Mouse (Mus musculus) heart, embryonic 13.5 days (tissue): ENCODE results near the gene 1110008P14Rik. TPM values are rescaled to one million over a fixed set of nuclear protein-coding genes. Genes with fewer than 3 reads are reported as not detected.

ENCODE experiments used
- ATAC-seq: fragments of 200-750 bp; cut with Nextera tagmentation; 2 replicates; pipeline ENCODE4 v1.8.0; 2017; ENCODE audit warnings: moderate TSS enrichment; ENCODE audit not compliant: insufficient number of reproducible peaks, low FRiP score, low TSS enrichment; ENCODE audit errors: extremely low read depth
- H3K27ac ChIP-seq: fragments of 300-500 bp; sonication (generic); replicated peaks from 2 replicates; pipeline ENCODE4 v1.5.1; 2015; ENCODE audit warnings: moderate library complexity, mild to moderate bottlenecking, inconsistent platforms
- H3K27me3 ChIP-seq: fragments of 300-500 bp; sonication (generic); replicated peaks from 2 replicates; pipeline ENCODE4 v1.6.1; 2015; ENCODE audit warnings: mild to moderate bottlenecking, inconsistent platforms
- H3K36me3 ChIP-seq: fragments of 300-500 bp; sonication (generic); 2 replicates; pipeline ENCODE4 v1.6.1; 2015; ENCODE audit warnings: mild to moderate bottlenecking, inconsistent platforms
- H3K4me1 ChIP-seq: fragments of 300-500 bp; sonication (generic); 2 replicates; pipeline ENCODE4 v1.6.1; 2015; ENCODE audit warnings: inconsistent platforms
- H3K4me2 ChIP-seq: fragments of 300-500 bp; sonication (generic); 2 replicates; pipeline ENCODE4 v1.6.1; 2015; ENCODE audit warnings: inconsistent platforms, mild to moderate bottlenecking, moderate library complexity
- H3K4me3 ChIP-seq: fragments of 300-500 bp; sonication (generic); 2 replicates; pipeline ENCODE4 v1.5.1; 2015; ENCODE audit warnings: moderate library complexity, mild to moderate bottlenecking, inconsistent platforms
- H3K9ac ChIP-seq: fragments of 300-500 bp; sonication (generic); 2 replicates; pipeline ENCODE4 v1.6.1; 2015; ENCODE audit warnings: inconsistent platforms, mild to moderate bottlenecking, moderate library complexity
- H3K9me3 ChIP-seq: fragments of 300-500 bp; sonication (generic); 2 replicates; pipeline ENCODE4 v1.6.1; 2016; ENCODE audit warnings: inconsistent platforms
- WGBS: fragments of 180-500 bp; shearing (Covaris S2); methylation state at CpG from one replicate; pipeline ENCODE4 v1.1.7; 2015; ENCODE audit warnings: mixed read lengths; 5-methylcytosine and 5-hydroxymethylcytosine counted together
- polyA plus RNA-seq: library from polyadenylated mRNA; unstranded; fragments of >200 nt; fragmentation: Nextera tagmentation; extraction: Ambion mirVana; gene quantifications from 2 replicates; pipeline ENCODE4 v1.2.1, GENCODE M21; 2015

1110008P14Rik gene
- polyA plus RNA-seq, 1 experiment from 2014 or later: 47.5 TPM

DNA sequence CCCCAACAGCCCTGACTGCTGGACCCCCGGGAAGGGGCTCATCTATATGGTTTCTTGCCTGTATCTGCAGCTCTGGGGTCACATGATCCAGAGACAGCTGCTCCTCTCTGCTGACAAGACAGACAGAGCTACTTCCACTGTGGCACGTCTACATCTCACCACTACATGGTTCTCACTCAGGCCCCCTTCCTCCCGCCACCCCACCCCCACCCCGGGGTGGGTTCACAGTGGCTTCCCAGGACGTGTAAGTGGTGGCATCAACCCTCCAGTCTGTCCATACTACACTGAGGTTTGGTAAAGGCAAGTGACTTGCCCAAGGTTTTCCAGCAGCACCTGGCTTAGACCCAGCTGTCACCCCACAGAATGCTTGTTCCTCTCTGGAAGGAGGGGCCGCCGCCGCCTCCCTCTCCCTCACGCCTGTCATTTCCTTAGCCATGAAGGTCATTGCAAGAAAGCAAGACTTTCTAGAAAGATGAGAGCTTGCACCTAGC, 30.2 kb downstream of the 1110008P14Rik start:
- Histone ChIP-seq H3K9ac (peak overlapping the region; percentile 86; the same call in 1 of the 2 replicates), H3K4me2 (peak overlapping the region; percentile 98), H3K4me1 (peaks cover 55% of the 10 kb centered on the region), H3K27ac (no peak overlapping the region), H3K9me3 (no peaks in the 10 kb centered on the region), H3K27me3 (peaks cover 61% of the 10 kb centered on the region), H3K36me3 (no peaks in the 10 kb centered on the region), H3K4me3 (peak overlapping the region; percentile 63)
- 45% methylated on average over 9 of the region's 9 CpGs for WGBS
- ATAC-seq: no peak

GRCm38 (mm10) chr2:32350471-32351051, 31.2 kb downstream of the 1110008P14Rik start:
- WGBS: 45% methylated on average over 13 of the region's 13 CpGs
- H3K9ac ChIP-seq: no peak overlapping the region
- H3K4me1 ChIP-seq: peaks cover 50% of the 10 kb centered on the region
- H3K4me2 ChIP-seq: no peak overlapping the region
- H3K27ac ChIP-seq: no peak overlapping the region
- peaks cover 61% of the 10 kb centered on the region for H3K27me3 ChIP-seq
- no peaks in the 10 kb centered on the region for H3K36me3 ChIP-seq
- H3K4me3 ChIP-seq: no peak overlapping the region
- ATAC-seq: no peak
- no peaks in the 10 kb centered on the region for H3K9me3 ChIP-seq

DNA sequence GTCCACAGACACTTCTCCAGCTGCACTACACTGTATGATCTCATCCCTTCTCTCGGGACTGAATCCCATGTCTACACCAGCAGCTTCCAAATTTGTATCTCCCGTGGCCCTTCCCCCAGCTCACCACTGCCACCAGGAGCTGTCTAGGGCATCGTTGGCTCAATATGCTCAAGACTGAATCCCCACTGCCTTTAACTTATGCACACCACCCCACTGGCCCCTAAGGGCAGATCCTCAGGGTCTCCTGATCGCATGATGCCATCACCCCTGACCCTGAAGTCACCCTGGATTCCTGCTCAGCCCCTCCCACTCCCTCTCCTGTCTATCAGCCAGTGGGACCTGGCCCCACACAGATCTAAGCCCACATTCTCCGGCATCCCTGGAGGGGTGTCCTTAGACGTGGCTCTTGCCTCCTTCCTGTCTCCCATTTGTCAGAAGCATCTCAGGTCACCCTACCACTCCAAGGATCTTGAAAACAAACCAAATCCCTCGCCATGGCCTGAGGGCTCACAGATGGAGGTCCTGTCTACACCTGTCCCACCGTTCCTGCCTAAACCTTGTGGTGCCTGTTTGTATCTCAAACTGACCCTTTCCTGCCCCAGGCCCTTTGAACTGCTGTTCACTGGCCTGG, 32.0 kb downstream of the 1110008P14Rik start:
- H3K36me3 ChIP-seq: no peaks in the 10 kb centered on the region
- ATAC-seq: no peak
- 52% methylated on average over 8 of the region's 8 CpGs for WGBS
- no peak overlapping the region for H3K4me2 ChIP-seq
- H3K27me3 ChIP-seq: peaks cover 61% of the 10 kb centered on the region
- peaks cover 47% of the 10 kb centered on the region for H3K4me1 ChIP-seq
- no peaks in the 10 kb centered on the region for H3K9me3 ChIP-seq
- no peak overlapping the region for H3K27ac ChIP-seq
- no peak overlapping the region for H3K4me3 ChIP-seq
- H3K9ac ChIP-seq: no peak overlapping the region

DNA sequence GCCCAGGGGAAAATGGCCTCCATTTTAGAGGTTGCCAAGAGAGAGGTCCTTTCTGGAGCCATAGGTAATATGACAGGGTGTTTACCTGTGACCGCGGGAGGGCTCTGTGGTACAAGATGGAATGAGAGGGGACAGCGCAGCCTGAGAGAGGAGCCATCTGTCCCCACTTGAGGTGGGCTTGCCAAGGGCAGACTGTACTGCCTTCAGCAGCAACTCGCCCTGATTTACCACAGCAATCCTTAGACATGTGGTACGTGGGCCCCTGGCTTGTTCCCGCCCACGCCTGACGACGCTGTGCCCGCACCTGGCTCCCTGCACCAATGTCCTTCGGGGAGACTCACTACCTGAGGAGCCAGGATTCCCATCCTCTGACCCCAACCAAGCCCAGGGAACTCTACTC, 33.4 kb downstream of the 1110008P14Rik start:
- Histone ChIP-seq H3K4me1 (peaks cover 33% of the 10 kb centered on the region), H3K9ac (no peak overlapping the region), H3K4me2 (no peak overlapping the region), H3K27me3 (peaks cover 61% of the 10 kb centered on the region), H3K27ac (no peak overlapping the region), H3K9me3 (no peaks in the 10 kb centered on the region), H3K4me3 (no peak overlapping the region), H3K36me3 (no peaks in the 10 kb centered on the region)
- 76% methylated on average over 11 of the region's 11 CpGs for WGBS
- no peak for ATAC-seq

GRCm38 (mm10) chr2:32347019-32347418, 34.7 kb downstream of the 1110008P14Rik start:
- Histone ChIP-seq H3K4me2 (no peak overlapping the region), H3K27me3 (peaks cover 53% of the 10 kb centered on the region), H3K36me3 (no peaks in the 10 kb centered on the region), H3K9ac (0 out of 2 replicates have a peak overlapping the region, but pooled peaks have one; percentile 4), H3K4me1 (peaks cover 23% of the 10 kb centered on the region), H3K9me3 (no peaks in the 10 kb centered on the region), H3K4me3 (no peak overlapping the region), H3K27ac (no peak overlapping the region)
- no peak for ATAC-seq
- WGBS: 47% methylated on average over 6 of the region's 6 CpGs

GRCm38 (mm10) chr2:32344598-32345321, 37.0 kb downstream of the 1110008P14Rik start:
- Histone ChIP-seq H3K27me3 (peaks cover 37% of the 10 kb centered on the region), H3K9ac (no peak overlapping the region), H3K4me2 (no peak overlapping the region), H3K9me3 (no peaks in the 10 kb centered on the region), H3K36me3 (no peaks in the 10 kb centered on the region), H3K4me3 (no peak overlapping the region), H3K27ac (no peak overlapping the region), H3K4me1 (peaks cover 4% of the 10 kb centered on the region; the same call in 1 of the 2 replicates)
- no peak for ATAC-seq
- WGBS: 62% methylated on average over 14 of the region's 14 CpGs

- no peaks in the 10 kb centered on the region for H3K4me1 ChIP-seq
- H3K4me2 ChIP-seq: no peak overlapping the region
- no peak for ATAC-seq
- no peak overlapping the region for H3K27ac ChIP-seq
- H3K36me3 ChIP-seq: no peaks in the 10 kb centered on the region
- no peak overlapping the region for H3K4me3 ChIP-seq
- H3K9me3 ChIP-seq: no peaks in the 10 kb centered on the region
- WGBS: 60% methylated on average over 10 of the region's 10 CpGs
- H3K9ac ChIP-seq: no peak overlapping the region
- peaks cover 31% of the 10 kb centered on the region for H3K27me3 ChIP-seq
These were observed 37.7 kb downstream of the 1110008P14Rik start for GRCm38 (mm10) chr2:32344056-32344455.

GRCm38 (mm10) chr2:32343351-32343671, 38.4 kb downstream of the 1110008P14Rik start:
- Histone ChIP-seq H3K27me3 (peaks cover 24% of the 10 kb centered on the region), H3K27ac (no peak overlapping the region), H3K4me3 (no peak overlapping the region), H3K4me2 (no peak overlapping the region), H3K36me3 (peaks cover under 1% of the 10 kb centered on the region; the same call in 1 of the 2 replicates), H3K9ac (no peak overlapping the region), H3K9me3 (no peaks in the 10 kb centered on the region), H3K4me1 (no peaks in the 10 kb centered on the region)
- 84% methylated on average over 2 of the region's 2 CpGs for WGBS
- no peak for ATAC-seq

- no peaks in the 10 kb centered on the region for H3K4me1 ChIP-seq
- H3K27me3 ChIP-seq: peaks cover 23% of the 10 kb centered on the region
- WGBS: 60% methylated on average over 6 of the region's 6 CpGs
- no peak overlapping the region for H3K4me3 ChIP-seq
- no peak overlapping the region for H3K27ac ChIP-seq
- no peaks in the 10 kb centered on the region for H3K9me3 ChIP-seq
- H3K9ac ChIP-seq: no peak overlapping the region; the same call in 1 of the 2 replicates
- no peak for ATAC-seq
- H3K4me2 ChIP-seq: no peak overlapping the region
- peaks cover 3% of the 10 kb centered on the region; the same call in 1 of the 2 replicates for H3K36me3 ChIP-seq
These were observed 39.0 kb downstream of the 1110008P14Rik start for GRCm38 (mm10) chr2:32342539-32343350.

- no peaks in the 10 kb centered on the region for H3K4me1 ChIP-seq
- peaks cover 3% of the 10 kb centered on the region; the same call in 1 of the 2 replicates for H3K36me3 ChIP-seq
- no peak overlapping the region for H3K4me3 ChIP-seq
- H3K27ac ChIP-seq: no peak overlapping the region
- peaks cover 25% of the 10 kb centered on the region for H3K27me3 ChIP-seq
- no peak overlapping the region for H3K9ac ChIP-seq
- 82% methylated on average over 4 of the region's 4 CpGs for WGBS
- H3K4me2 ChIP-seq: no peak overlapping the region
- no peaks in the 10 kb centered on the region for H3K9me3 ChIP-seq
- no peak for ATAC-seq
These were observed 39.7 kb downstream of the 1110008P14Rik start for GRCm38 (mm10) chr2:32342039-32342438.

GRCm38 (mm10) chr2:32341634-32341939, 40.2 kb downstream of the 1110008P14Rik start:
- no peak overlapping the region for H3K9ac ChIP-seq
- no peaks in the 10 kb centered on the region for H3K4me1 ChIP-seq
- no peak overlapping the region for H3K4me3 ChIP-seq
- no peak for ATAC-seq
- peaks cover 3% of the 10 kb centered on the region; the same call in 1 of the 2 replicates for H3K36me3 ChIP-seq
- WGBS: 71% methylated on average over 4 of the region's 4 CpGs
- no peaks in the 10 kb centered on the region for H3K9me3 ChIP-seq
- peaks cover 24% of the 10 kb centered on the region for H3K27me3 ChIP-seq
- H3K4me2 ChIP-seq: no peak overlapping the region
- H3K27ac ChIP-seq: no peak overlapping the region
